Mouse (Mus musculus): ENCODE measurements around the gene Dbn1.

- TF ChIP-seq CTCF (IDR thresholded peaks at IDR 0.05; ENCODE audit: extremely low read depth, insufficient read length, insufficient replicate concordance, low read depth, low read length), result no peak
- TF ChIP-seq POLR2A (IDR thresholded peaks at IDR 0.05; ENCODE audit: low read depth, low read length), result no peak
These were observed 36.6 kb downstream of the Dbn1 start for GRCm38 (mm10) chr13:55451296-55451695.

Measured in small intestine, adult 2 months (tissue).